Mouse (Mus musculus) heart, embryonic 10.5 days (tissue): ENCODE data around the gene Hils1. TPM values are rescaled to one million over a fixed set of nuclear protein-coding genes. Genes with fewer than 3 reads are reported as not detected.
A peak's percentile ranks its signal among the peaks of the same experiment; 100 is the strongest.

Experiments used
- DNase-seq: peaks from one replicate; pipeline ENCODE4 v3.0.0-alpha.2; 2017; ENCODE audit warnings: low spot score
- H3K27ac ChIP-seq: fragments of 300-500 bp; sonication (generic); 2 replicates; pipeline ENCODE4 v1.5.1; 2016; ENCODE audit warnings: mild to moderate bottlenecking
- H3K27me3 ChIP-seq: fragments of 300-500 bp; sonication (generic); 2 replicates; pipeline ENCODE4 v1.6.1; 2016; ENCODE audit warnings: mild to moderate bottlenecking; ENCODE audit not compliant: poor library complexity, insufficient read depth, severe bottlenecking
- H3K36me3 ChIP-seq: fragments of 300-500 bp; sonication (generic); 2 replicates; pipeline ENCODE4 v1.6.1; 2016; ENCODE audit warnings: mild to moderate bottlenecking, moderate library complexity
- H3K4me1 ChIP-seq: fragments of 300-500 bp; sonication (generic); 2 replicates; pipeline ENCODE4 v1.6.1; 2016; ENCODE audit warnings: mild to moderate bottlenecking
- H3K4me3 ChIP-seq: fragments of 300-500 bp; sonication (generic); 2 replicates; pipeline ENCODE4 v1.5.1; 2016; ENCODE audit warnings: mild to moderate bottlenecking, moderate library complexity
- H3K9me3 ChIP-seq: fragments of 300-500 bp; sonication (generic); 2 replicates; pipeline ENCODE4 v1.6.1; 2016; ENCODE audit warnings: mild to moderate bottlenecking, moderate library complexity
- WGBS: fragments of 180-500 bp; shearing (Covaris S2); methylation state at CpG from one replicate; pipeline ENCODE4 v1.1.7; 2016; 5-methylcytosine and 5-hydroxymethylcytosine counted together
- polyA plus RNA-seq: library from polyadenylated mRNA; unstranded; fragments of >200 nt; fragmentation: Nextera tagmentation; extraction: Ambion mirVana; gene quantifications from 2 replicates; pipeline ENCODE4 v1.2.1, GENCODE M21; 2016

Gene Hils1
- 0.22 TPM in 1 of 2 replicates, not detected in the other for polyA plus RNA-seq

DNA sequence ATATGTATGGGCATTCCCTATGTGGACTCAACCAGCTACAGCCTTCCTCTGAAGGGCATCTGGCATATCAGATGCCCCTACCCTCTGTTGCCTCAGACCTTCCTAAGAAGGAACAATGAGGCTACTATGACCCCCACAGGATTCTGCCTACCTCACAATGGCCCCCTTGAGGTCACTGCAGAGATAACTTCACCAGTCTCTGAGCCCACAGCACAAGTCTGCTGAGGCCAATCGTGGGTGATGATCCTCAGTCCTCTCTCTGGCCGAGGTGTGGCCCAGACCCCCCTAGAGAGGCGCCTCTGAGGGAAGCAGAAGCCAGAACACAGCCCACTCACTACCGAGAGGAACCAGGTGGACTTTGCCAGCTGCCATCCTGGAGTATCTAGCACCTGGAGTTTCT lies at the start of gene Hils1:
Hils1 (plus strand) TSS at position 175 of the 400 bp plus-strand sequence.
- Histone ChIP-seq H3K9me3 (no peaks in the 10 kb centered on the region), H3K27ac (no peak within 1 kb of the TSS), H3K4me1 (peaks cover 18% of the 10 kb centered on the region), H3K27me3 (peaks cover 29% of the 10 kb centered on the region), H3K4me3 (no peak within 1 kb of the TSS), H3K36me3 (no peaks in the 10 kb centered on the region; the same call in 1 of the 2 replicates)
- WGBS, result 36% methylated on average over 4 of the region's 4 CpGs
- DNase-seq, result no peak

DNA sequence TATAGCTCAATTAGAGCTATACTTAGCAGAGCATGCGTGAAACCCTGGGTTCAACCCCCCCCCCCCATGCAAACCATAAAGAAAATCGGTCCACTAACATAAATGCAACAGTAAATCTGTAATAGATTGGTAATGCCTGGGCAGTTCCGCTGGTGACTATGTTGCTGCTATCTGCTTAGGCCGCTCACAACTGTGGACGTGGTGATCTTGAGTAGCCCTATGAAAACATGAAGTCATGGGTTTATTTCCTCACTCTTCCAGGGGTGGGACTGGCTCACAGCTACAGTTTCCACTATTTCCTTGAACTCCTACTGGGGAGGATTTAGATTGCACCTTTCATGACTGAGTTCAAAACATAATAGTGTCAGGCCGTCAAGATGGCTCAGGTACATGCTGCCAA lies 49.7 kb upstream of the Hils1 start:
- no peak overlapping the region for H3K27ac ChIP-seq
- 54% methylated on average over 6 of the region's 6 CpGs for WGBS
- H3K36me3 ChIP-seq, result no peaks in the 10 kb centered on the region
- no peaks in the 10 kb centered on the region for H3K9me3 ChIP-seq
- no peaks in the 10 kb centered on the region for H3K27me3 ChIP-seq
- no peak overlapping the region for H3K4me3 ChIP-seq
- peaks cover 31% of the 10 kb centered on the region for H3K4me1 ChIP-seq
- no peak for DNase-seq

DNA sequence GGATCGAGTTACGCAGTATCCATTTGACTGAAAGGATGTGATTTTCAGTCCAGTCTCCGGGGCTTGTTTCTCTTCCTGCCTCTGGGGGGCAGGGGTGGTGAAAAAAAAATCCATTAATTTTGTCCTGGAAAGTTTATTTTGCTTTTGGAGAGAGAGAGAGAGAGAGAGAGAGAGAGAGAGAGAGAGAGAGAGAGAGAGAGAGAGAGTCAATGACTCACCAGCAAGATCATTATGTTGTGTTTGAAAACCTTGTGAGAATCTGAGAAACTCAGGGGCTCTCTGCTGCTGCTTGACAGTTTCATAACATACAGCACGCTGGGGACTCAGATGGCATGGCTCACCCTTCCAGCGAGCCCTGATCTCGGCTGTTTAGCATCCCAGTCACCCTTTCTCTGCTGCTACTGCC lies 46.4 kb upstream of the Hils1 start:
- Histone ChIP-seq H3K36me3 (no peaks in the 10 kb centered on the region), H3K27me3 (no peaks in the 10 kb centered on the region), H3K4me3 (no peak overlapping the region), H3K4me1 (peaks cover 19% of the 10 kb centered on the region), H3K9me3 (no peaks in the 10 kb centered on the region), H3K27ac (no peak overlapping the region)
- 47% methylated on average over 6 of the region's 6 CpGs for WGBS
- DNase-seq, result no peak

DNA sequence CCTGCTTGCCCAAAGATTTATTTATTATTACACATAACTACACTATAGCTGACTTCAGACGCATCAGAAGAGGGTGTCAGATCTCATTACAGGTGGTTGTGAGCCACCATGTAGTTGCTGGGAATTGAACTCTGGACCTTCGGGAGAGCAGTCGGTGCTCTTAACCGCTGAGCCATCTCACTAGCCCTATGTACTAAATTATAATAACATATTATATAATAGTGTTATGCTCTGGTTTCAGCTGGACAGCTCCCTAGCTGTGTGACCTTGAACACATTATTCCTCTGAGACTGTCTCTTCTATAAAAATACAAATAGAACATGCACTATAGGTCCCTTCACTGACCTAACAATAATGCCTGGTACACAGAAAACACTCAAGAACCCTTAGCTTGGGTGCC lies 42.4 kb upstream of the Hils1 start:
- Histone ChIP-seq H3K4me1 (peaks cover 37% of the 10 kb centered on the region), H3K27ac (no peak overlapping the region), H3K4me3 (no peak overlapping the region), H3K36me3 (no peaks in the 10 kb centered on the region), H3K27me3 (no peaks in the 10 kb centered on the region), H3K9me3 (no peaks in the 10 kb centered on the region)
- no peak for DNase-seq
- 86% methylated on average over 4 of the region's 4 CpGs for WGBS

DNA sequence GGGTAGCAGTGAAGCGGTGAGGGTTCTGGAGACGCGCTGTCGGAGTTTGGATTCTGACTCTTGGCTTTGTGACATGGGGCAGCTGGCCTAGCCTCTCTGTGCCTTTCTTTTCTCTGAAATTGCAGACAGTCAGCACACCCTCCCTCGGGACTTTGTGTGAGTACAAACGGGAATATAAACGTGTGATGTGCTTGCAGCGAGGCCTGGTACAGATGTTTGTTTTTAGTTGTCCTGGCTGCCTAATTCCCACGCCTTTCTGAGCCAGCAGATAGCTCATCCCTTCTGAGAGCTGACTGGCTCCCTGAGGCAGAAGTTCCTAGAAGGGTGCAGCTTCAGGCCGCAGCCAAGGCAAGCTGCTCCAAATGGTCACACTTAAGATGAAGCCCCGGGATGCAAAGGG lies 41.0 kb upstream of the Hils1 start:
- Histone ChIP-seq H3K27ac (peak overlapping the region; percentile 89), H3K27me3 (no peaks in the 10 kb centered on the region), H3K9me3 (no peaks in the 10 kb centered on the region), H3K4me1 (peaks cover 47% of the 10 kb centered on the region), H3K36me3 (no peaks in the 10 kb centered on the region), H3K4me3 (no peak overlapping the region)
- no peak for DNase-seq
- WGBS, result 52% methylated on average over 11 of the region's 11 CpGs

DNA sequence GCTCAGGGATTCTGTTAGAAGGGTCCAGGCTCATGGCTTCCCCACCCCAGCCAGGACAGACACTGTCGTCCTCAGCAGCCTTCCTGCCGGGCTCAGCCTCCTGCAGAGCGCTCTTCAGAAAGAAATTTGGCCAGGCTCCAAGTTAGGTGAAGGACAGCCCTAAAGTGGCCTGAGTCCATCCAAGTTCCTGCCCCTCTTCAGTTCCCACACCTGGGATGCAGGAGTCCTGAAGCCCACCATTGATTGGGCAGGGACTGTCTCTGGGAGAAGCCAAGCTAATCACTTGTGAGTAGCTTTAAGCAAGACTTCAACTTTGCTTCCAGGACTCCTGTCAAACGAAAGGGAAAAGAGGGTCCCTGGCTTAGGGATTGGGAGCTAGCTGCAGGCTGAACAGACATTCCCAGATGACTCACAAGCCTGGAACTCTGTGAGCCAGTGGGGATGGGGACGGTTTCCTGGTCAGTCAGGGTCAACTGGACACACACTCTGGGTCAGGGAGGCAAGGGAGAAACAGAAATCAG lies 39.6 kb upstream of the Hils1 start:
- H3K36me3 ChIP-seq, result no peaks in the 10 kb centered on the region
- DNase-seq, result no peak
- H3K27ac ChIP-seq, result peak overlapping the region; percentile 89
- H3K27me3 ChIP-seq, result peaks cover 14% of the 10 kb centered on the region; the same call in 1 of the 2 replicates
- peak overlapping the region; percentile 3; the same call in 1 of the 2 replicates for H3K4me3 ChIP-seq
- H3K4me1 ChIP-seq, result peaks cover 49% of the 10 kb centered on the region
- 9% methylated on average over 5 of the region's 5 CpGs for WGBS
- H3K9me3 ChIP-seq, result no peaks in the 10 kb centered on the region

DNA sequence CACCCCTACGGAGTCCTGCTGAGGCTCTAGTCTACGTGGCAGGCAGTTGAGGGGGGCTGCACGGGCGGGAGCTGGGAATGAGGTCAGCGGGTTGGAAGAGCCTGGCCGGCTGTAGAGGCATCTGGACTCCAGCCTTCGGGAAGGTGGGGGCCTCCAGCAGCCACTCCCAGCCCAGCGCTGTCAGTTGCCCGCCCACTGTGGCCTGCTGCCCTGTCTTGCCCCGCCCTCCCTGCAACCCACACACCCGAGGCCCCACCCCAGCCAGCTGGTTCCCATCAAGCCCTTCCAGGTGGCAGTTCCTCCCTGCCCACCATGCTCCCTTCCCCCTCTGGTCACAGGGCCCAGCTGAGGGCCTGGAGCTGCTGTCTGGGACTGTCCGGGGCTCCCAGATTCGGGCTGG lies 38.6 kb upstream of the Hils1 start:
- peaks cover 23% of the 10 kb centered on the region for H3K27me3 ChIP-seq
- WGBS, result under 1% methylated on average over 13 of the region's 13 CpGs
- peak overlapping the region; percentile 89 for H3K27ac ChIP-seq
- peaks cover 59% of the 10 kb centered on the region for H3K4me1 ChIP-seq
- no peaks in the 10 kb centered on the region for H3K36me3 ChIP-seq
- peak overlapping the region; percentile 35 for H3K4me3 ChIP-seq
- no peaks in the 10 kb centered on the region for H3K9me3 ChIP-seq
- DNase-seq, result peak; percentile 97

DNA sequence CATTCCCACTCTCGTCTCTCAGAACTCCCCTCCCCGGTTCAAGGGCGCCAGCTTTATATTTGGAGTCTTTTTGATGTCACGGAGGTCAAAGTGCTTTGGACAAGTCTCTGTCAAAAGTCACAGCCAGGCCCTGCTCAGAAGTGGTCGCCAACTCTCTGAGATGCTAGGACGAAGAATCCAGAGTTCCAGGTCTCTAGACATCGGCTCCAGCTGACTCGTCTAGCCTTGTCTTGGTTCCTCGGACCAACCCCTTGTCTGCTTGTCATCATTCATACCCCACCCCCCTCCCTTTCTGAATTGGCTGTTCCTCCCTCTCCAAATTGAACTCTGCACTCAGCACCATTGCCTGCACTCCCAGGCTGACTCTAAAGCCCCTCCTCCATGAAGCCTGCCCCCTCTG lies 37.8 kb upstream of the Hils1 start:
- Histone ChIP-seq H3K4me1 (peaks cover 66% of the 10 kb centered on the region), H3K36me3 (no peaks in the 10 kb centered on the region), H3K27ac (peak overlapping the region; percentile 89), H3K9me3 (no peaks in the 10 kb centered on the region), H3K27me3 (peaks cover 31% of the 10 kb centered on the region), H3K4me3 (no peak overlapping the region)
- no peak for DNase-seq
- 27% methylated on average over 9 of the region's 9 CpGs for WGBS

DNA sequence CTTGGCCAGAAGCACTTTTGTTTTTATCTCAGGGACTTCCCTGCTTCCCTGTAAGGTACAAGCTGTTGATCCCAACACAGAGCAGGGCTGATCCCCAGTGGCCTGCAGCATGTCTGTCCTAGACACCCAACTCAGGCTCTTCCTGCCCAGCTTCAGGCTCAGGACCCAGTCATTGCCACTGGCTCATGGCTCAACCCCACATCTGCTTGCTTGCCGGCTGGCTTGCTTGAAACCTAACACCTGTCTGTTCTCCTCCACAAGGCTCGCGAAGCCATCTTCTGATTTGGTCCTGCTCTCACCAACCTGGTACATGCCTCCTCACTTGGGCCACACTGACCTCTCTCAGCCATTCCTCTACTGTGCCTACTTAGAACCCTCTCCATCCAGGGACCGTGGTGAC lies 37.2 kb upstream of the Hils1 start:
- Histone ChIP-seq H3K4me3 (no peak overlapping the region), H3K27me3 (peaks cover 37% of the 10 kb centered on the region), H3K4me1 (peaks cover 68% of the 10 kb centered on the region), H3K9me3 (no peaks in the 10 kb centered on the region), H3K36me3 (no peaks in the 10 kb centered on the region), H3K27ac (peak overlapping the region; percentile 89)
- DNase-seq, result no peak
- WGBS, result 33% methylated on average over 4 of the region's 4 CpGs

DNA sequence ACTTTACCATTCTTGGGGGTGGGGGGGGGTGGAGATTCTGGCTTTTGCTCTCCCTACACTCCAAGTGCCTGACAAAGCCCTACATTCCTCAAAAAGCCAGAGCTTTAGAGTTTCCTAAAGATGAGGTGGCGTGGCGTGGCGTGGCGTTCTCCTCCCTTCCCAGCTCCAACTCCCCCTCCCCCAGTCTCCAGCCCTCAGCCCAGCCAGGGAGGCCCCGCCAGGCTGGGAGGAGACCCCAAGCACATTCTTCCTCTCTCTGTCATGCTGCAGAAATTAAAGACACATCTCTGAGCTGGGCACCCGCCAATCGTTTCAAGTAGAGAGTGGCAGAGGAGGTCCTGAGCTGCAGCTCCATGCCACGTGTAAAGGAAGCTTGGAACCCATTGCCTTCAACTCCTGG lies 33.8 kb upstream of the Hils1 start:
- H3K9me3 ChIP-seq, result no peaks in the 10 kb centered on the region
- no peaks in the 10 kb centered on the region for H3K36me3 ChIP-seq
- peaks cover 69% of the 10 kb centered on the region for H3K4me1 ChIP-seq
- 14% methylated on average over 8 of the region's 8 CpGs for WGBS
- no peak for DNase-seq
- peak overlapping the region; percentile 56; the same call in 1 of the 2 replicates for H3K27ac ChIP-seq
- no peak overlapping the region for H3K4me3 ChIP-seq
- H3K27me3 ChIP-seq, result peaks cover 64% of the 10 kb centered on the region

DNA sequence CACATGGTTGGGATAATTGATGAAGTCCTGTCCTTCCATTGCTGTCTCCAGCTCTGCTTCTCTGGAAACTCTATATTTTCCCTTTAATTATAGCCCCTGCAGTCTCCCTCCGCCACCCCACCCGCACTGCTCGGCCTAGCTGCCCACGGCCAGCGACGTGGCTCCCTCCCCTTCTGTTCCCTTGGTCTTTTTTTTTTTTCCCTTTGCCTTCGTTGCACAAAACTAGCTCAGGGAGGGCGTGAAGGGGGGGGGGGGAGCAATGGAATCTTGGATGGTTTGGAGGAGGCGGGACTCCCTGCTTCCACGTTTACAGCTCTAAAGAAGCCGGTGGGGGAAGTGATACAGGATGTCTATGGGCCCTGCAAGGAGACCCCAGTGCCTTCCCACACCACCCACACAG lies 32.9 kb upstream of the Hils1 start:
- Histone ChIP-seq H3K27me3 (peaks cover 74% of the 10 kb centered on the region), H3K4me1 (peaks cover 60% of the 10 kb centered on the region), H3K9me3 (no peaks in the 10 kb centered on the region), H3K27ac (peak overlapping the region; percentile 56; the same call in 1 of the 2 replicates), H3K36me3 (no peaks in the 10 kb centered on the region; the same call in 1 of the 2 replicates), H3K4me3 (no peak overlapping the region)
- 31% methylated on average over 11 of the region's 11 CpGs for WGBS
- DNase-seq, result no peak

DNA sequence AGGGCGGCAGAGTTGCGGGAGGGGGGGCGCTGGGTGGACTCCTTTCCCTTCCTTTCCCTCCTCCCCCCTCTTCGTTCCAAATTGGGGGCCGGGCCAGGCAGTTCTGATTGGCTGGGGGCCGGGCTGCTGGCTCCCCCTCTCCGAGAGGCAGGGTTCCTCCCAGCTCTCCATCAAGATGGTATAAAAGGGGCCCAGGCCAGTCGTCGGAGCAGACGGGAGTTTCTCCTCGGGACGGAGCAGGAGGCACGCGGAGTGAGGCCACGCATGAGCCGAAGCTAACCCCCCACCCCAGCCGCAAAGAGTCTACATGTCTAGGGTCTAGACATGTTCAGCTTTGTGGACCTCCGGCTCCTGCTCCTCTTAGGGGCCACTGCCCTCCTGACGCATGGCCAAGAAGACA lies 31.3 kb upstream of the Hils1 start, which contains the start of gene Col1a1:
Col1a1 (plus strand) TSS at position 180 of the 400 bp plus-strand sequence.
- WGBS, result 14% methylated on average over 19 of the region's 19 CpGs
- H3K4me3 ChIP-seq, result peak within 1 kb of the TSS; percentile 59
- H3K9me3 ChIP-seq, result no peaks in the 10 kb centered on the region
- H3K4me1 ChIP-seq, result peaks cover 45% of the 10 kb centered on the region
- peak within 1 kb of the TSS; percentile 54 for H3K27ac ChIP-seq
- peaks cover 89% of the 10 kb centered on the region for H3K27me3 ChIP-seq
- no peak for DNase-seq
- peaks cover 1% of the 10 kb centered on the region for H3K36me3 ChIP-seq

DNA sequence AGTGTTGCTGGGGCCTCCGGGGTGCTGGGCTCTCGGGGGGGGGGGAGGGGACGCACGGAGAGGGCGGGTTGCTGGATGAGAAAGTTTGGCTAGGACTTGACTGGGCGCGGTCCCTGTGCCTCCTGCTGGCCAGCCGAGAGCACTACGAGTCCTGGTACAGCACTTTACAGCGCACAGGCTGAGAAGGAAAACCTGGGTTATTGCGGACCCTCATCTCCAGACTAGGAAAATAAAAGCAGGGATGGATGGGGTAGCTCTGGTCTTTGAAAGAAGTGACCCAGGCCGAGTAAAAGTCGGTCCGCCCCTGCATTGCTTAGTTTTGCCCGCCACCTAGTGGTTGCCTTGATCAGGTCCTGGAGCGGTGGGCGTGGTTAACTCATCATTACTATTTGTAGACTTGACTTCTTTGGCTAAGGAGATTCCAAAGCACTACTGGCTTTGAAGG lies 30.5 kb upstream of the Hils1 start:
- H3K27me3 ChIP-seq, result peaks cover 93% of the 10 kb centered on the region
- peak overlapping the region; percentile 59 for H3K4me3 ChIP-seq
- H3K27ac ChIP-seq, result peak overlapping the region; percentile 54
- H3K9me3 ChIP-seq, result no peaks in the 10 kb centered on the region
- H3K4me1 ChIP-seq, result peaks cover 45% of the 10 kb centered on the region
- H3K36me3 ChIP-seq, result peaks cover 4% of the 10 kb centered on the region
- WGBS, result under 1% methylated on average over 17 of the region's 17 CpGs
- DNase-seq, result peak; percentile 91

DNA sequence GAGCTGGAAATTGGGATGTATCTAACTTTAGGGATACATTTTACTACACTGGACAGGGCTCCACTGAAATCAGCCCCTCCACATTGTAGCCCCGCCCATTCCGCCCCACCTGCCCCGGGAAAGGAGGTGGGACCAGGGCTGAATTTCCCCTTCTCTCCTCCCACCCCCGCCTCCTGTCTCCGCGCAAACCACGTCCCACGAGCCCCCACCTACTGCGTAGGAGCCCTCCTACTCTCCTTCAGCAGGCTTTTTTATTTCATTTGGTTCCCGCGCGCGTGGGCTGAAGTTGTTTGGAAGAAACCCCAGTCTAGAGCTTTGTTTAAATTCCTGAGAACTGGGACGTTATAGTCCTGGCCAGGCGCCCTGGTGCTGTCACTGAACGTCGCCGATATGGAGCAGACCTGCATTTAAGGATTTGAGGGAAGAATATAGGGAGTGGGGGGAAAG lies 30.0 kb upstream of the Hils1 start:
- Histone ChIP-seq H3K27ac (peak overlapping the region; percentile 57), H3K4me3 (peak overlapping the region; percentile 59), H3K4me1 (peaks cover 45% of the 10 kb centered on the region), H3K9me3 (no peaks in the 10 kb centered on the region), H3K36me3 (peaks cover 9% of the 10 kb centered on the region), H3K27me3 (peaks cover 93% of the 10 kb centered on the region)
- WGBS, result 1% methylated on average over 18 of the region's 18 CpGs
- DNase-seq, result no peak
